Mouse (Mus musculus) bone marrow macrophage, adult 2 months (primary cell): ENCODE results near the gene Phactr2. TPM values are rescaled to one million over a fixed set of nuclear protein-coding genes. Genes with fewer than 3 reads are reported as not detected.

Experiments used
- H3K27ac ChIP-seq: 2 replicates; pipeline ENCODE4 v1.5.1; 2012; ENCODE audit warnings: low read depth, low read length; ENCODE audit not compliant: insufficient read depth
- H3K4me1 ChIP-seq: 2 replicates; pipeline ENCODE4 v1.6.1; 2012; ENCODE audit warnings: low read length; ENCODE audit not compliant: control insufficient read depth, insufficient read depth
- H3K4me3 ChIP-seq: 2 replicates; pipeline ENCODE4 v1.5.1; 2012; ENCODE audit warnings: mild to moderate bottlenecking, low read length, moderate library complexity; ENCODE audit not compliant: insufficient read depth
- CTCF ChIP-seq: IDR thresholded peaks from 2 replicates; pipeline ENCODE4 v1.5.1; 2012; ENCODE audit warnings: low read depth, mild to moderate bottlenecking, low read length, moderate library complexity
- POLR2A ChIP-seq: IDR thresholded peaks from 2 replicates; pipeline ENCODE4 v1.6.1; 2012; ENCODE audit warnings: mild to moderate bottlenecking, low read depth, low read length, borderline replicate concordance
- polyA plus RNA-seq: library from polyadenylated mRNA; stranded (reverse); fragments of >200 nt; gene quantifications from 2 replicates; pipeline ENCODE4 v1.2.4, GENCODE M21; 2012; ENCODE audit not compliant: missing spikeins, insufficient read depth, insufficient read length

Gene Phactr2
- polyA plus RNA-seq, 1 experiment = 26.0 TPM

GRCm38 (mm10) chr10:13160913-13161312 lies 313.3 kb downstream of the Phactr2 start:
- no peak for TF ChIP-seq CTCF
- TF ChIP-seq POLR2A = no peak
- no peak overlapping the region for H3K4me3 ChIP-seq
- H3K4me1 ChIP-seq = no peaks in the 10 kb centered on the region
- H3K27ac ChIP-seq = no peak overlapping the region

Other genes with a start within 250 kb of the Phactr2 start
- 114 and 124 TPM in 2 replicates for gene Fuca2, start 25.1 kb upstream of the Phactr2 start, polyA plus RNA-seq
- gene Adat2, start 78.5 kb upstream of the Phactr2 start, polyA plus RNA-seq = 4.5 and 5.5 TPM in 2 replicates
- gene Pex3, start 78.7 kb upstream of the Phactr2 start, polyA plus RNA-seq = 17.1 and 19.6 TPM in 2 replicates